Mouse (Mus musculus) forebrain, embryonic 12.5 days (tissue): Measurements from ENCODE around the gene Tmem163. TPM values are rescaled to one million over a fixed set of nuclear protein-coding genes. Genes with fewer than 3 reads are reported as not detected.

Experiments used
- ATAC-seq: fragments of 200-750 bp; cut with Nextera tagmentation; 2 replicates; pipeline ENCODE4 v1.8.0; 2017; ENCODE audit warnings: moderate TSS enrichment; ENCODE audit not compliant: low FRiP score
- H3K27ac ChIP-seq: fragments of 300-500 bp; sonication (generic); 2 replicates; pipeline ENCODE4 v1.5.1; 2016; ENCODE audit warnings: mild to moderate bottlenecking
- H3K27me3 ChIP-seq: fragments of 300-500 bp; sonication (generic); 2 replicates; pipeline ENCODE4 v1.6.1; 2016; ENCODE audit warnings: mild to moderate bottlenecking
- H3K36me3 ChIP-seq: fragments of 300-500 bp; sonication (generic); replicated peaks from 2 replicates; pipeline ENCODE4 v1.6.1; 2016; ENCODE audit warnings: mild to moderate bottlenecking
- H3K4me1 ChIP-seq: fragments of 300-500 bp; sonication (generic); 2 replicates; pipeline ENCODE4 v1.6.1; 2016
- H3K4me2 ChIP-seq: fragments of 300-500 bp; sonication (generic); 2 replicates; pipeline ENCODE4 v1.6.1; 2016; ENCODE audit warnings: mild to moderate bottlenecking, moderate library complexity
- H3K4me3 ChIP-seq: fragments of 300-500 bp; sonication (generic); replicated peaks from 2 replicates; pipeline ENCODE4 v1.5.1; 2016; ENCODE audit warnings: mild to moderate bottlenecking
- H3K9ac ChIP-seq: fragments of 300-500 bp; sonication (generic); 2 replicates; pipeline ENCODE4 v1.6.1; 2016; ENCODE audit warnings: mild to moderate bottlenecking
- H3K9me3 ChIP-seq: fragments of 300-500 bp; sonication (generic); 2 replicates; pipeline ENCODE4 v1.6.1; 2016
- WGBS: fragments of 180-500 bp; shearing (Covaris S2); methylation state at CpG from one replicate; pipeline ENCODE4 v1.1.7; 2016; 5-methylcytosine and 5-hydroxymethylcytosine counted together
- polyA plus RNA-seq: library from polyadenylated mRNA; unstranded; fragments of >200 nt; fragmentation: Nextera tagmentation; extraction: Ambion mirVana; gene quantifications from 2 replicates; pipeline ENCODE4 v1.2.1, GENCODE M21; 2016

Gene Tmem163
- polyA plus RNA-seq, 1 experiment from 2014 or later: 29.9 TPM

GRCm38 (mm10) chr1:127437091-127437490 lies 242.3 kb downstream of the Tmem163 start:
- no peaks in the 10 kb centered on the region for H3K27me3 ChIP-seq
- no peaks in the 10 kb centered on the region for H3K9me3 ChIP-seq
- no peaks in the 10 kb centered on the region for H3K36me3 ChIP-seq
- no peak overlapping the region for H3K27ac ChIP-seq
- ATAC-seq: no peak
- no peak overlapping the region for H3K4me3 ChIP-seq
- no peak overlapping the region for H3K9ac ChIP-seq
- H3K4me2 ChIP-seq: no peak overlapping the region
- peaks cover 26% of the 10 kb centered on the region for H3K4me1 ChIP-seq
- 84% methylated on average over 6 of the region's 6 CpGs for WGBS

Other genes with a start within 250 kb of the Tmem163 start
- 0.15 and 0.20 TPM in 2 replicates for gene Acmsd, start 49.9 kb upstream of the Tmem163 start, polyA plus RNA-seq
- 115 and 119 TPM in 2 replicates for gene Ccnt2, start 94.6 kb upstream of the Tmem163 start, polyA plus RNA-seq
- gene Map3k19, start 175.5 kb upstream of the Tmem163 start, polyA plus RNA-seq: 0.17 and 0.27 TPM in 2 replicates
- gene Rab3gap1, start 189.2 kb upstream of the Tmem163 start, polyA plus RNA-seq: 19.1 and 19.7 TPM in 2 replicates